Mouse (Mus musculus) ES-E14 (cell line): ENCODE results near the gene Tnip1. TPM values are rescaled to one million over a fixed set of nuclear protein-coding genes. Genes with fewer than 3 reads are reported as not detected.
"Not testable (repeated sequence)": the region's sequence is repeated elsewhere in the genome, so short reads cannot be mapped to it uniquely, and the experiment has no call there.

Experiments used
- DNase-seq: peaks from one replicate; pipeline ENCODE4 v3.0.0-alpha.2; 2013; ENCODE audit warnings: low read depth, low spot score
- H3K27ac ChIP-seq: 2 replicates; pipeline ENCODE4 v1.5.1; 2012; ENCODE audit warnings: low read depth, mild to moderate bottlenecking, low read length, moderate library complexity, mixed read lengths; ENCODE audit not compliant: poor library complexity, insufficient read depth, severe bottlenecking
- H3K36me3 ChIP-seq: 2 replicates; pipeline ENCODE4 v1.6.1; 2012; ENCODE audit warnings: mild to moderate bottlenecking, low read length, moderate library complexity, mixed read lengths; ENCODE audit not compliant: control insufficient read depth, poor library complexity, insufficient read depth, severe bottlenecking
- H3K4me1 ChIP-seq, 2 experiments: fragments of 150-350 bp in 1 of 2; sonication (generic) in 1 of 2; 2 replicates each; pipeline ENCODE4 v1.6.1; 2012; ENCODE audit warnings: low read length in 2 of 2, mild to moderate bottlenecking in 1 of 2, mixed read lengths in 1 of 2; ENCODE audit not compliant: control insufficient read depth in 2 of 2, insufficient read depth in 2 of 2, poor library complexity in 1 of 2
- H3K4me3 ChIP-seq, 2 experiments: fragments of 150-350 bp in 1 of 2; sonication (generic) in 1 of 2; 2 replicates each; pipeline ENCODE4 v1.5.1; 2012; ENCODE audit warnings: low read length in 2 of 2, low read depth in 1 of 2, mild to moderate bottlenecking in 1 of 2, mixed read lengths in 1 of 2; ENCODE audit not compliant: insufficient read depth in 1 of 2, poor library complexity in 1 of 2, severe bottlenecking in 1 of 2
- H3K9ac ChIP-seq: 2 replicates; pipeline ENCODE4 v1.6.1; 2012; ENCODE audit warnings: low read depth, mild to moderate bottlenecking, low read length, mixed read lengths; ENCODE audit not compliant: poor library complexity, insufficient read depth, severe bottlenecking
- H3K9me3 ChIP-seq: fragments of 150-350 bp; sonication (generic); 2 replicates; pipeline ENCODE4 v1.6.1; 2012; ENCODE audit warnings: low read depth, mild to moderate bottlenecking, low read length; ENCODE audit not compliant: control insufficient read depth, insufficient read depth
- CHD2 ChIP-seq: IDR thresholded peaks from 2 replicates; pipeline ENCODE4 v1.6.1; 2014; ENCODE audit warnings: mild to moderate bottlenecking, low read depth, low read length, inconsistent platforms
- HCFC1 ChIP-seq: IDR thresholded peaks from 2 replicates; pipeline ENCODE4 v1.6.1; 2012; ENCODE audit warnings: low read length, inconsistent platforms, borderline replicate concordance; ENCODE audit not compliant: insufficient read depth
- MAFK ChIP-seq: IDR thresholded peaks from 2 replicates; pipeline ENCODE4 v1.6.1; 2014; ENCODE audit warnings: mild to moderate bottlenecking, low read depth, low read length, inconsistent platforms; ENCODE audit not compliant: insufficient read depth
- ZC3H11A ChIP-seq: IDR thresholded peaks from 2 replicates; pipeline ENCODE4 v1.6.1; 2012; ENCODE audit warnings: low read depth, mild to moderate bottlenecking, inconsistent platforms, low read length, borderline replicate concordance
- ZNF384 ChIP-seq: IDR thresholded peaks from 2 replicates; pipeline ENCODE4 v1.6.1; 2012; ENCODE audit warnings: low read depth, low read length, inconsistent platforms
- in situ Hi-C, 2 experiments: fragments of 600-800 bp; cut with MboI; formaldehyde crosslinking; loops; one replicate each; pipeline ENCODE4 v1.15.1; 2025; ENCODE audit warnings: low sequenced_read_pairs in 2 of 2, inconsistent platforms in 1 of 2; ENCODE audit not compliant: unreplicated experiment in 2 of 2
- total RNA-seq: library from RNA; depleted of rRNA; stranded (reverse); fragments of 300-350 nt; gene quantifications from 2 replicates; pipeline ENCODE4 v1.2.3, GENCODE M21; 2012

Gene Tnip1
- total RNA-seq, 1 experiment, result 14.3 TPM

DNA sequence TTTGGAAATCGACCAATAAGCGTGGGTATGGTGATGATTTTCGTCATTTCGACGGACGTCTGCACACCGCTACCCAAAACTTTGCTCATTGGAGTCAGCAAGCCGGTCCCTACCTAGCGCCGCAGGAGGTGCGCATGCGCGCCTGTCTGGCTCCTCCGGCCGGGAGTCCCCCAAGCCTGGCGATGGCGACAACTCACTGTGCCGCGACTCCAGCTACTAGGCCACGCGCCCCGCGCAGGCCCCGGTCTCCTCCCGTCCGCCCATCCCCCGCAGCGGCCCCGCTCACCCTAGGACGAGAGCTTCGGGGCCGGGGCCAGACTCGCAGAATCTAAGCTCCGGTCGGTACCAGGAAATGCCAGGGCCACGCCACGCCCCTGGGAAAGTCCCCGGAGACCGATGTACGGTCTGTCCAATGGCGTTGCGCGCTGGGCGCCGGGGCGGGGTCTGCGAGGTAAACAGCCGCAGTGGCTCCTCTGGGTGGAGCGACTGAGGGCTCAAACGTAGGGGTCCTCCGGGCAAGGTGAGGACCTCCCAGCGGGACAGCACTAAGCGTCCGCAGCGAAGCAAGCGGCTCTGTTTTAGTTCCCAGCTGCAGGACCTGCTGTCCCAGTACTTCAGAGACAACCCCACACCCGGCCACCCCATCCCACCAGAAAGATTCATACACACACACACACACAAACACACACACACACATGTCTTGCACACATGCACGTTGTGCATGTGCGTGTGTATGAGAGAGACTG, 6.8 kb downstream of the Tnip1 start:
- peak; percentile 96 for DNase-seq
- Histone ChIP-seq H3K36me3 (no peaks in the 10 kb centered on the region), H3K4me3 (peak overlapping the region; percentile 79 to 94), H3K27ac (peak overlapping the region; percentile 54), H3K9me3 (no peaks in the 10 kb centered on the region), H3K9ac (peak overlapping the region; percentile 80), H3K4me1 (peaks cover 23 to 28% of the 10 kb centered on the region in 2 experiments)
- TF ChIP-seq CHD2 (no peak), ZC3H11A (no peak), MAFK (no peak), HCFC1 (no peak; the same call in 1 of the 2 replicates), ZNF384 (no peak)
- in situ Hi-C loops, result no loop called here

DNA sequence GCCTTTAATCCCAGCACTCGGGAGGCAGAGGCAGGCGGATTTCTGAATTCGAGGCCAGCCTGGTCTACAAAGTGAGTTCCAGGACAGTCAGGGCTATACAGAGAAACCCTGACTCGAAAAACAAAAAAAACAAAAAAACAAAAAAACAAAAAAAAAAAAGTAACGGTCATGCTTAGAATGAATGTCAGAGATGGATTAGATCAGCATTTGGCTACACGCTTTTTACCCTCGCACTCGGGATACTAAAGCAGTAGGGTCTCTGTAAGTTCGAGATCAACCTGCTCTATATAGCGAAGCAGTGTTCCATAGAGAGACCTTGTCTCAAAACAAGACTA, 7.3 kb downstream of the Tnip1 start:
- Histone ChIP-seq H3K4me1 (peaks cover 19 to 26% of the 10 kb centered on the region in 2 experiments; a peak in 3 of 4 replicates), H3K9ac (peak overlapping the region; percentile 80), H3K4me3 (peak overlapping the region; percentile 79 to 94)
- H3K36me3 ChIP-seq, DNase-seq, H3K27ac ChIP-seq, H3K9me3 ChIP-seq, in situ Hi-C loops: not testable (repeated sequence)

DNA sequence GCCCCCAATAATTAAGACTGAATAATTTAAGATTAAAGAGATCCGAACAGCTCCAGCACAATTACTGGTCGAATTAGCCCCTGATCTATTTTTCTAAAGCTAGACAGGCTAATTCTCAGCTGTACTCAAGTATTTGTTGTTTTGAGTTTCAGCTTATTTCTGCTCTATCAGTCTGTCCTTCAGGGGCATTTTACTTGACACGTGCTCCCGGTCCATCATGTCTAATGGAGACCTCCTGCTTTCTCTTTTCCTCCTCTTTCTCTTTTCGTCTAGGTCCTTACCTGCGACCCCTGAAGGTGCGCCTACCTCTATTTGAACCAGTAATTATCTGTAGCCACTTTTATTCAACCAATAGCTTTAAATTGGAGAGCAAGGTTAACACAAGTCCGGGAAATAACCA, 8.0 kb downstream of the Tnip1 start:
- Histone ChIP-seq H3K4me3 (peak overlapping the region; percentile 79 to 94), H3K4me1 (peaks cover 16 to 24% of the 10 kb centered on the region in 2 experiments; a peak in 3 of 4 replicates), H3K27ac (no peak overlapping the region), H3K36me3 (peaks cover under 1% of the 10 kb centered on the region; the same call in 1 of the 2 replicates), H3K9ac (peak overlapping the region; percentile 56; the same call in 1 of the 2 replicates), H3K9me3 (no peaks in the 10 kb centered on the region)
- DNase-seq, result no peak
- in situ Hi-C loops, result no loop called here
- TF ChIP-seq ZNF384 (no peak), MAFK (no peak), CHD2 (no peak), ZC3H11A (no peak), HCFC1 (no peak)

DNA sequence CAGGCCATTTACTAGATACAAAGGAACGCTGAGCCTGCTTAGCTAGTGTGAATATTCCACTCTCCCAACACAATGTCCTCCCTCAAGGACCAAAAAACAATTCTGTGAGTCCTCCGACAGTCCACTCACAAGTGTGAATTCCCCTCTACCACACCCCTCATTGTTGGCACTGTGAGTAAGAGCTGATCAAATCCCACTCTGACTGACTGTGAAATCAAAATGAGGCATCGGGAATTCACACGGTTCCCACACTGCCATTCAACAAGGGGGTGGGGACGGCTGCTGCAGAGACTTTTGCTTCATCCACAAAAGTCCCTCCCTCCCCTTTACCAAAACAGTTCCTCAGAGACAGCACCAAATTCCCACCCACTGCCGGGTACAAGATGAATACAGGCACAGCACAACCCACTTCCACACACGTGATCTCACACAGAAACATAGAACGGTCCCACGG, 8.7 kb downstream of the Tnip1 start:
- Histone ChIP-seq H3K4me3 (peak overlapping the region; percentile 22 to 94), H3K4me1 (peaks cover 13 to 23% of the 10 kb centered on the region in 2 experiments; a peak in 3 of 4 replicates), H3K9ac (0 out of 2 replicates have a peak overlapping the region, but pooled peaks have one; percentile 26), H3K27ac (no peak overlapping the region), H3K36me3 (peaks cover 2% of the 10 kb centered on the region; the same call in 1 of the 2 replicates), H3K9me3 (no peaks in the 10 kb centered on the region)
- no peak for TF ChIP-seq ZNF384
- TF ChIP-seq CHD2, result no peak
- TF ChIP-seq MAFK, result no peak
- TF ChIP-seq ZC3H11A, result no peak
- no peak for TF ChIP-seq HCFC1
- DNase-seq, result no peak
- in situ Hi-C loops, result no loop called here

DNA sequence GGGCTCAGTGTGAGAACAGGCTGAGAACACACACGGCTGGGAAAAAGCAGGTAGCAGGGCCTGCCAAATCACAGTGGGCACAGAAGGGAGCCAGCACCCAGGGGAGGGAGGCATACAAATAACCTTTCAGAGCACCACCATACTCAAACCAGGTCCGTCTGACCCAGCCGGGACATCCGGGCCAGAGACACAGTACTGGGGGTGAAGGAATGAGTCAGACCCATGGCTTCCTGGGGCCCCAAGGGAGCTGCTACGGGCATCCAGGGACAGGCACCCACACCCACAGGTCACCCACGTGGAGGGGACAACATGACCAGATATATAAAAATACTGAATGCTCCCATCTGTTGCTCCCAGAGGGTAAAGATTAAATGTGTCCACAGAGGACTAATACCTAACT, 10.1 kb downstream of the Tnip1 start:
- Histone ChIP-seq H3K4me3 (no peak overlapping the region), H3K9me3 (no peaks in the 10 kb centered on the region), H3K4me1 (peaks cover 11 to 17% of the 10 kb centered on the region in 2 experiments; a peak in 3 of 4 replicates), H3K36me3 (peaks cover 5% of the 10 kb centered on the region; the same call in 1 of the 2 replicates), H3K27ac (no peak overlapping the region), H3K9ac (no peak overlapping the region)
- no peak for DNase-seq
- TF ChIP-seq CHD2, result no peak
- TF ChIP-seq ZC3H11A, result no peak
- no peak for TF ChIP-seq ZNF384
- in situ Hi-C loops, result no loop called here
